Mouse (Mus musculus): ENCODE data around the gene Fcgr3. TPM values are rescaled to one million over a fixed set of nuclear protein-coding genes. Genes with fewer than 3 reads are reported as not detected.
"Not testable (repeated sequence)": the region's sequence is repeated elsewhere in the genome, so short reads cannot be mapped to it uniquely, and the experiment has no call there.

The Fcgr3 gene
- 10 to 100 TPM; 16.4 to 17.7 TPM for total RNA-seq (2021)
- polyA plus RNA-seq (2012; rRNA removed) = 5.4 and 5.5 TPM in 2 replicates
- long read RNA-seq, transcript Fcgr3-201 (5 exons, 1,347 nt) = major isoform, 7 of 11 reads
- long read RNA-seq, partial matches to known transcripts = 0 of 11 reads
- long read RNA-seq, other reads (novel, unspliced or antisense) = 0 of 11 reads

DNA sequence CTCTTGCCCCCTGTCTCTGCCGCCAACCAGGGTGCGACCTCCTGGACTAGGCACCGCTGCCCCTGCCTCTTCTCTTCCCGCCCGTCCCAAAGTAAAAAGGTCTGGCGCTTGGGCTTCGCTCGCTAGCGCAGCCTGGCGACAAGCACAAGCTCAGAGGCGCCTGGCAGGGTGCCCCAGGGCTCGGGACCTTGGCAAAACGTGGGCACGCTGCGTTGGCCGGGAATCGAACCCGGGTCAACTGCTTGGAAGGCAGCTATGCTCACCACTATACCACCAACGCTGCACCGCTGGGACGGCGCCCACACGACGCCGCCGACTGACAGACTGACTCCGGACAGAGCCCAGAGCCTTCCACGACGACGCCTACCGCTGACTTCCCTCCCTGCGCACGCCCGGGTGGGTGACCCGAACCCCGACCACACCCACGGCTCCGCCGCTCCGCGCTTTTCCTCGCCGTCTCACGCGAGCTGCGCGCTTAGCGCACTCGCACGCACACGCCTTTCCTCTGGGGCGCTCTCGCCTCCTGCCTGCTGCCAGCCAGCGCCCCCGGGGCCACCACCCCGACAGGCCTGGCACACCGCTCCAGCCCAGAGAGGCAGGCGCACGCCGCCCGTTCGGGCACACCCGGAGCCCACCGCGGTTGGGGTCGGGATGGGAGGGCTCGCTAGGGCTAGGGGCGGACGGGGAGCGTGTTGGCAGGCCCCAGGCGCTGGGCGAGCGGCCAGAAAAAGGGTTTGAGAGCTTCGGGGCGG lies at the start of gene Fcgr3:
Fcgr3 (minus strand) TSS at position 445 of the 752 bp plus-strand sequence.
- peak; percentile 89 for DNase-seq

DNA sequence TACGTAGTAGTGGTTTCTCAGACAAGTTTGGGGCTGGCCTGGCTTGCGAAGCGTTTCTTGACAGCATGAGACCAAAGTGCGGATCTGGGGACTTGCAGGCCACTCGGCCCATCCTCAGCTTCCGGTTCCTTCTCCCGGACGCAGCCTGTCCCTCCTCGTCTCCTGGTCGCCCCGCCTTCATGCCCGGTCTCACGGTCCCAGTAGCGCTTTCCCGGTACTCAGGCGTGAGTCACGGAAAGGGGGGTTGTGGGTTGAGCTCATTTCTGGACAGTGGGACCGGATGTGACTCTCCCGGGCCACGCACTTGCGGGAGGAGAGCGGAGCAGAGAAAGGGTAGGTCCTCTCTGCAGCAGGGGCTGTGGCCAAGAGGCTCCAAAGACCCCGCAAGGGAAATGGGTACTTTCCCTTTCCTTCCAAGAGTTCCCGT lies 49.2 kb upstream of the Fcgr3 start, which contains the start of gene Cfap126:
Cfap126 (plus strand) TSS at position 46 of the 427 bp plus-strand sequence.
- DNase-seq = peak; percentile 96

DNA sequence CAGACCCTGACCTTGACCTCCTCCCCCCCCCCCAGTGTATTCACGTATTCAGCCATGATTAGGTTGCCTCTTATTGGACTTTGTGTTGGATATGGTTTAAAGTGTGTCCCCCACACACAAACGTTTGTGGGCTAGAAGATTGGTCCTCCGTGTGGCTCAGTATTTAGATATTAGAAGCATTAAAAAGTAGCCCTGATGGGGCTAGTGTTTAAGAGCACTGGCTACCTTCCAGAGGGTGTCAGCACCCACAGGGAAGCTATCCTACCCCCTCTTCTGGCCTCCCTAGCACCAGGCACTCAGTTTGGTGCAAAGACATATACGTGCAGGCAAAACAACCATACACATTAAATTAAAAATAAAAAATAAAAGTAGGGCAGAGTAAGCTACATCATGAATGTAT lies 48.3 kb upstream of the Fcgr3 start:
- no peak for DNase-seq

- peak; percentile 78 for DNase-seq
These were observed 47.2 kb upstream of the Fcgr3 start for GRCm38 (mm10) chr1:171111781-171112575.

GRCm38 (mm10) chr1:171111020-171111780 lies 46.5 kb upstream of the Fcgr3 start:
- peak; percentile 93 for DNase-seq

- DNase-seq = no peak
These were observed 45.9 kb upstream of the Fcgr3 start for GRCm38 (mm10) chr1:171110659-171111019.

- DNase-seq = no peak
These were observed 44.9 kb upstream of the Fcgr3 start for GRCm38 (mm10) chr1:171109620-171110019.

DNA sequence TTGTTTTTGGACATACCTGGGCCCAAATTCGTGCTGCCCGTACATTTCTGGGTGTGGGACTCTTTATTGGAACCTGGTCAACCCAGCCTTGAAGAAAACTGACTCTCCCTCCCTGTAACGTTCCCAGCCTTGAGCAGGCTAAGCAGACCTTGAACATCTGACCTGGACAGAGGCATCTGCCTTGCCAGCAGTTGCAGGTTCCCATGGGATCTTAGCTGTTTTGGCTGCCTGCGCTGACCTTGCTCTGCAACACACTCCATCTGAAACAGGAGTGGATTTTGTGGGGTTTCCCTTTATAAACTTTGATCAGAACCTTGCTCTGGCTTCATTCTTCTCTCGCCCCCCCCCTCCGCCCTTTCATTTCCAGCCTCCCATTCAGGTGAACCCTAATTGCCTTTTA lies 40.5 kb upstream of the Fcgr3 start:
- DNase-seq = peak; percentile 65

GRCm38 (mm10) chr1:171103179-171103840 lies 38.6 kb upstream of the Fcgr3 start:
- DNase-seq = no peak

- peak; percentile 91 for DNase-seq
These were observed 37.9 kb upstream of the Fcgr3 start for GRCm38 (mm10) chr1:171102547-171103177.

DNA sequence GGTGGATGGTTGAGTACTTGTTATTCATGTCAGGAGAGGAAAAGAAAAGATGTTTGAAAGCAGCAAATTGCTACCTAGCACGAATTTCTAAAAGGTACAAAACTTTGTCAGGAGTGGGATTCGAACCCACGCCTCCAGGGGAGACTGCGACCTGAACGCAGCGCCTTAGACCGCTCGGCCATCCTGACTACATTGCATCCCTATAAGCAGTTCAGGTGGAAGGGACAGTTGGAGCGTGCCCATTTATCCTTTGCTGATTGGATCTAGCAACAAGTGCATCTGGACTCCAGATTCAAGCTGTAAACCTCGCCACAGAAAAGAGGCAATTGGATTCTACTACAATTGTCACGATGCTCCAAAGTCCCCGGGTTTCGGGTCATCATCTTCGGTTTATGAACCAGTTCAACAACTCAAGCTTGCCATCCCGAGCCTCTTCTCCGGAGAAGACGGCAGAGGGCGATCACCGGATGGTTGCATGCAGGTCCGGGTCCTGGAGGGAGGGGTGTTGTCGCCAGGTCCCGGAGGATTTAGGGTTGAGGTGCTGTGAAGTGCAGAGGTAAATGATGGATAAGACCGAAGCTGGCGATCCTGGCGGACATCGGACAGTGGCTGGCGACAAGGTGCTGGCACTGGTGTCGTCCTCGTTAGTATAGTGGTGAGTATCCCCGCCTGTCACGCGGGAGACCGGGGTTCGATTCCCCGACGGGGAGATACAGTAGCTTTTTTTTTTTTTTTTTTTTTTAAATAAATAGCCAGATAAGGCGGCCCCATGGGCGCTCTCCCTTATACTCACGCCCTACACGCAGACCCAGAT lies 37.2 kb upstream of the Fcgr3 start:
- DNase-seq = peak; percentile 92

GRCm38 (mm10) chr1:171101033-171101432 lies 36.3 kb upstream of the Fcgr3 start:
- no peak for DNase-seq

GRCm38 (mm10) chr1:171097612-171098011 lies 32.9 kb upstream of the Fcgr3 start:
- DNase-seq = no peak

- DNase-seq = no peak
These were observed 32.4 kb upstream of the Fcgr3 start for GRCm38 (mm10) chr1:171097136-171097535.

- no peak for DNase-seq
These were observed 31.6 kb upstream of the Fcgr3 start for GRCm38 (mm10) chr1:171096110-171096964.

- no peak for DNase-seq
These were observed 29.7 kb upstream of the Fcgr3 start for GRCm38 (mm10) chr1:171094424-171094823.

DNA sequence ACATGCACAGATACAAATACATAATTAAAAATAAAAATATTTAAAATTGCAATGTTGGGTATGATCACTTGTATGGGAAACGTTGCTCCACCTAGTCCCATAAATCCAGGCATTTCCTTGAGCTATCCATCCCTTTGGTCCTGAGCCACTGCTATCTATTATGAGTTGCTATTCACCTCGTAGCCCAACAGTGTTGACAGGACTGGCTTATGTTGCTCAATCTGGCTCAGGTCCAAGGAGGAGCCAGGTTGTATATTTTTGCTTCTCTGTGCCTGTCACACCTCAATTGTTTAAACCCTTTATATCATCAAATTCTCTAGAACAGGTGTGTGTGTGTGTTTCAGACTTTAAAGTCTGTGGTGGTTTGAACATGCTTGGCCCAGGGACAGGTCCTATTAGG lies 26.0 kb upstream of the Fcgr3 start:
- no peak for DNase-seq

GRCm38 (mm10) chr1:171089891-171090290 lies 25.2 kb upstream of the Fcgr3 start:
- no peak for DNase-seq

DNA sequence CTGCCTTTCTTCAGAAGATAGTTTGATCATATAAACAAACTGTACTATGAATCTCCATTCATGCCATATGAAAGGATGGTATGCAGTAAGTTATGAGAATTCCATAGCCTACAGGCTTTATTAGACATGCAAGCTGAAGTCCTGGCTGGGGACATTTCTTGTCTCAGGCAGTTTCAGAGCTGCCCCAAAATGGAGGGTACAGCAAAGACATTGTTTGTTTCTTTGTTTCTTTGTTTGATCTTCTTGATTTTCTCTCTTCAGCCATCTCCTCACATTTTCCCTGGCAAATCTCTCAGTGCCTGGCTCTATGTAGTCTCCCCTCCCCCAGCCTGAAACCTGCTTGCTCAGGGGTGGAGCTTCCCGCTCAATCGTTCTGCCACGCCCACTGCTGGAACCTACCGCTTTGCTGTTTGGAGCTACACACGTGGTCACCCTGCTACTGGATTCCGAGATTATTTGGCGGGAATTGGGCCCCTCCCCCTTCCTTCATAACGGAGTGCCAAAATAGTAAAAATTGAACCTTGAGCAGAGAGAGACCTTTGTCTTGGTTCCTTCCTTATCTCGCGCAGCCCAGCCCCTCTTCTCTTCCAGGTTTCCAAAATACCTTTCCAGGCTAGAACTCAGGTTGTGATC lies 23.6 kb upstream of the Fcgr3 start:
- DNase-seq = not testable (repeated sequence)

Measured in adrenal gland, adult 2 months (tissue).